Mouse (Mus musculus) bone marrow macrophage, adult 2 months (primary cell): ENCODE results near the gene Rnf212. TPM values are rescaled to one million over a fixed set of nuclear protein-coding genes. Genes with fewer than 3 reads are reported as not detected.

ENCODE experiments used
- H3K27ac ChIP-seq: 2 replicates; pipeline ENCODE4 v1.5.1; 2012; ENCODE audit warnings: low read depth, low read length; ENCODE audit not compliant: insufficient read depth
- H3K4me1 ChIP-seq: 2 replicates; pipeline ENCODE4 v1.6.1; 2012; ENCODE audit warnings: low read length; ENCODE audit not compliant: control insufficient read depth, insufficient read depth
- H3K4me3 ChIP-seq: 2 replicates; pipeline ENCODE4 v1.5.1; 2012; ENCODE audit warnings: mild to moderate bottlenecking, low read length, moderate library complexity; ENCODE audit not compliant: insufficient read depth
- CTCF ChIP-seq: IDR thresholded peaks from 2 replicates; pipeline ENCODE4 v1.5.1; 2012; ENCODE audit warnings: low read depth, mild to moderate bottlenecking, low read length, moderate library complexity
- POLR2A ChIP-seq: IDR thresholded peaks from 2 replicates; pipeline ENCODE4 v1.6.1; 2012; ENCODE audit warnings: mild to moderate bottlenecking, low read depth, low read length, borderline replicate concordance
- polyA plus RNA-seq: library from polyadenylated mRNA; stranded (reverse); fragments of >200 nt; gene quantifications from 2 replicates; pipeline ENCODE4 v1.2.4, GENCODE M21; 2012; ENCODE audit not compliant: missing spikeins, insufficient read depth, insufficient read length

Gene Rnf212
- polyA plus RNA-seq, 1 experiment = 0.66 TPM

GRCm38 (mm10) chr5:108697341-108697753 lies 77.4 kb downstream of the Rnf212 start:
- H3K4me1 ChIP-seq = peaks cover 5% of the 10 kb centered on the region; the same call in 1 of the 2 replicates

DNA sequence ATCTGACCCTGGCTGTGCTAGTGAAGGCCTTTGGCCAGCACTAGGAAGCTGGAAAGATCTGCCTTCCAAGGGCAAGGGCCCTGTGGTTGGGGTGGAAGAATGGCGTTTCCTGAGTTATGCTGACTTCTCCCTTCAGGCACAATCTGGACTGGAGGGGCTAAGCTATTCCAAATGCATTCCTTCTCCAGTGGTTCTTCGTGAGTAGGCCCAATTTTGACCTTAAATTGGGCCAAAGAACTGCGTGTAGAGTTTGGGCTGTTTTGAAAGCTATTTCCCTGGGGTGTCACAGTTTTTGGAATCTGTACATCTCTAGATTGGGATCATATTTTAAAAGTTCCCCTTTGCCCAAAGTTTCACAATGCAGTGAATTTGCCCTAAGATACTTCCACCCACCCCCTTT lies 78.2 kb downstream of the Rnf212 start:
- no peak for TF ChIP-seq POLR2A
- TF ChIP-seq CTCF = no peak
- Histone ChIP-seq H3K4me1 (peaks cover 5% of the 10 kb centered on the region; the same call in 1 of the 2 replicates), H3K27ac (no peak overlapping the region), H3K4me3 (no peak overlapping the region)

More at GRCm38 (mm10) chr5:108697341-108697753, 77.4 kb downstream of the Rnf212 start:
- TF ChIP-seq CTCF (no peak), POLR2A (no peak)
- Histone ChIP-seq H3K27ac (no peak overlapping the region), H3K4me3 (no peak overlapping the region)

DNA sequence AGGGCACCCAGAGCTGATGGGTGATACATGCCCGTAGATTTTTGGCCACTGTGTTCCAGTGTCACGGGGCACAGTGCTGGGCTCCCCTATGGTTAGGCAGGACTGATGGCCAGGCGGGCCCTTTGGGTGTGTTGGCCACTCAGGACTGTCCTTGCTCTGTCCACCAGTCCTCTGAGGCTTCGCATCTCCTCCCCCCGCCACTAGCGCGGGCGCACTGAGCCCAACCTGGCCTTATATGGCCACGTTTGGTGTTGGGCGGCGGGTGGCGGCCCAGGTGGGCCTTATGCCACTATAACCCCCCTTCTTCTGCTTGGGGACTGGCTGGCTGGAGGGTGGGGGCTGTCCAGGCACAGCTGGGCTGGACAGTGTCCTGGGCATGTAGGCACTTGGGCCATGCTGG lies 78.9 kb downstream of the Rnf212 start:
- Histone ChIP-seq H3K4me1 (peaks cover 5% of the 10 kb centered on the region; the same call in 1 of the 2 replicates), H3K4me3 (no peak overlapping the region), H3K27ac (no peak overlapping the region)
- no peak for TF ChIP-seq CTCF
- no peak for TF ChIP-seq POLR2A

GRCm38 (mm10) chr5:108694352-108695261 lies 80.2 kb downstream of the Rnf212 start:
- TF ChIP-seq CTCF = no peak
- no peak for TF ChIP-seq POLR2A
- Histone ChIP-seq H3K4me3 (peak overlapping the region; percentile 75), H3K27ac (no peak overlapping the region), H3K4me1 (peaks cover 5% of the 10 kb centered on the region; the same call in 1 of the 2 replicates)

- Histone ChIP-seq H3K4me3 (peak overlapping the region; percentile 80), H3K4me1 (peaks cover 5% of the 10 kb centered on the region; the same call in 1 of the 2 replicates), H3K27ac (no peak overlapping the region)
- TF ChIP-seq POLR2A (no peak), CTCF (no peak)
These were observed 80.9 kb downstream of the Rnf212 start for GRCm38 (mm10) chr5:108693872-108694288.

GRCm38 (mm10) chr5:108692271-108692670 lies 82.5 kb downstream of the Rnf212 start, which contains the start of gene Fgfrl1:
Gene Fgfrl1 (plus strand): TSS chr5:108692382.
- Histone ChIP-seq H3K4me1 (peaks cover 5% of the 10 kb centered on the region; the same call in 1 of the 2 replicates), H3K27ac (no peak within 1 kb of the TSS), H3K4me3 (peak within 1 kb of the TSS; percentile 50)
- no peak for TF ChIP-seq POLR2A
- no peak; the same call in none of the 2 replicates for TF ChIP-seq CTCF

DNA sequence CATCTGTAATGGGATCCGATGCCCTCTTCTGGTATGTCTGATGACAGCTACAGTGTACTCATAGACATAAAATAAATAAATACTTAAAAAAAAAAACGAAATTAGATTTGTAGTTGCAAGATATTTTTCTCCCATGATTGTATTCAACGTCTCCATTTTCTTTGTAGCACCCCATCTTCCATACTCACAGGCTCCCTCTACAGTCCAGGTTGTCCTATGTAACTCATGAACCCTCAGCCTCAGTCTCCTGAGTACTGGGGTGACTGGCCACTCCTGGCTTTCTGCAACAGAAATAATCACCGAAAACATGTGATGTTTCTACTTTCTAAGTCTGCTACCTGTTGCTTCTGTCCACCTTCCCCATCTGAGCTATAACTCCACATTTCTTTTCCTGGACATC lies 83.6 kb downstream of the Rnf212 start:
- H3K4me1 ChIP-seq = peaks cover 5% of the 10 kb centered on the region; the same call in 1 of the 2 replicates
- H3K4me3 ChIP-seq = no peak overlapping the region
- H3K27ac ChIP-seq = no peak overlapping the region
- TF ChIP-seq POLR2A (no peak), CTCF (no peak)

- Histone ChIP-seq H3K4me3 (no peak overlapping the region), H3K4me1 (peaks cover 5% of the 10 kb centered on the region; the same call in 1 of the 2 replicates), H3K27ac (no peak overlapping the region)
- TF ChIP-seq POLR2A = no peak
These were observed 85.7 kb downstream of the Rnf212 start for GRCm38 (mm10) chr5:108689091-108689490.

DNA sequence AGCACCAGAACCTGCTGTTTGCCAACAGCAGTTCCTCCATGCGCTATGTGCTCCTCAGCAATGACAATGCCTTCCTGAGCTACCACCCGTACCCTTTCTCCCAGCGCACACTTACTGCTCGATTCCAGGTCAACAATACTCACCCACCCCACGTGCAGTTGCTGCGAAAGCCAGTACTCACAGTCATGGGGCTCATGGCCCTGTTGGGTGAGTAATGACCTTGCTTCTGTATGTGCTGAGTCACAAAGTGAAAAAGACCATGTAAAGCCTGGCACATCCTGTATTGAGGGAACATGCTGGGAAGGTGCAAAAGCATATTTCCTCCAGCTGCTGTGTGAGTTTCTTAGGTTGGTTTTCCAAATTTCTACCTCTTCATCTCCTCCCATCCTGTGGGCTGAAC lies 93.9 kb downstream of the Rnf212 start:
- Histone ChIP-seq H3K27ac (no peak overlapping the region), H3K4me3 (no peak overlapping the region)
- TF ChIP-seq CTCF = no peak
- no peak for TF ChIP-seq POLR2A

GRCm38 (mm10) chr5:108679909-108680308 lies 94.9 kb downstream of the Rnf212 start:
- Histone ChIP-seq H3K27ac (no peak overlapping the region), H3K4me1 (no peaks in the 10 kb centered on the region), H3K4me3 (no peak overlapping the region)
- TF ChIP-seq CTCF = peak; percentile 29; the same call in 1 of the 2 replicates
- no peak for TF ChIP-seq POLR2A

More for the DNA sequence above, 93.9 kb downstream of the Rnf212 start:
- no peaks in the 10 kb centered on the region for H3K4me1 ChIP-seq

Other genes with a start within 250 kb of the Rnf212 start
- not detected in 2 replicates for gene Cplx1, start 225.0 kb downstream of the Rnf212 start, polyA plus RNA-seq
- 105 TPM in 2 replicates for gene Gak, start 145.2 kb downstream of the Rnf212 start, polyA plus RNA-seq
- 38.1 and 40.7 TPM in 2 replicates for gene Tmem175, start 145.2 kb downstream of the Rnf212 start, polyA plus RNA-seq
- 62.6 and 73.7 TPM in 2 replicates for gene Idua, start 114.7 kb downstream of the Rnf212 start, polyA plus RNA-seq
- 15.2 and 15.7 TPM in 2 replicates for gene Dgkq, start 105.3 kb downstream of the Rnf212 start, polyA plus RNA-seq
- not detected in 2 replicates for gene Slc26a1, start 99.4 kb downstream of the Rnf212 start, polyA plus RNA-seq
- gene Fgfrl1, start 82.6 kb downstream of the Rnf212 start, polyA plus RNA-seq = 1.5 and 2.4 TPM in 2 replicates
- gene Tmed11, start 20.4 kb upstream of the Rnf212 start, polyA plus RNA-seq = not detected in 2 replicates
- not detected in 2 replicates for gene Vmn2r8, start 33.9 kb upstream of the Rnf212 start, polyA plus RNA-seq
- not detected in 2 replicates for gene Vmn2r9, start 77.6 kb upstream of the Rnf212 start, polyA plus RNA-seq
- gene Vmn2r10, start 231.5 kb upstream of the Rnf212 start, polyA plus RNA-seq = not detected in 2 replicates